Mouse (Mus musculus) liver, embryonic 13.5 days (tissue): ENCODE measurements around the gene Erp29. TPM values are rescaled to one million over a fixed set of nuclear protein-coding genes. Genes with fewer than 3 reads are reported as not detected.

Source experiments
- ATAC-seq: fragments of 200-750 bp; cut with Nextera tagmentation; 2 replicates; pipeline ENCODE4 v1.8.0; 2017; ENCODE audit warnings: low read depth, mild to moderate bottlenecking, moderate number of reproducible peaks, moderate library complexity
- DNase-seq: peaks from one replicate; pipeline ENCODE4 v3.0.0; 2022
- H3K27ac ChIP-seq: fragments of 300-500 bp; sonication (generic); 2 replicates; pipeline ENCODE4 v1.5.1; 2015; ENCODE audit warnings: moderate library complexity, mild to moderate bottlenecking, inconsistent platforms
- H3K27me3 ChIP-seq: fragments of 300-500 bp; sonication (generic); 2 replicates; pipeline ENCODE4 v1.6.1; 2015; ENCODE audit warnings: mild to moderate bottlenecking, inconsistent platforms
- H3K36me3 ChIP-seq: fragments of 300-500 bp; sonication (generic); 2 replicates; pipeline ENCODE4 v1.6.1; 2015; ENCODE audit warnings: mild to moderate bottlenecking, inconsistent platforms
- H3K4me1 ChIP-seq: fragments of 300-500 bp; sonication (generic); replicated peaks from 2 replicates; pipeline ENCODE4 v1.6.1; 2015; ENCODE audit warnings: inconsistent platforms
- H3K4me2 ChIP-seq: fragments of 300-500 bp; sonication (generic); 2 replicates; pipeline ENCODE4 v1.6.1; 2015; ENCODE audit warnings: inconsistent platforms, mild to moderate bottlenecking, moderate library complexity
- H3K4me3 ChIP-seq: fragments of 300-500 bp; sonication (generic); replicated peaks from 2 replicates; pipeline ENCODE4 v1.5.1; 2015; ENCODE audit warnings: mild to moderate bottlenecking, inconsistent platforms
- H3K9ac ChIP-seq: fragments of 300-500 bp; sonication (generic); 2 replicates; pipeline ENCODE4 v1.6.1; 2015; ENCODE audit warnings: mild to moderate bottlenecking, inconsistent platforms
- H3K9me3 ChIP-seq: fragments of 300-500 bp; sonication (generic); replicated peaks from 2 replicates; pipeline ENCODE4 v1.6.1; 2016; ENCODE audit warnings: inconsistent platforms
- WGBS: fragments of 180-500 bp; shearing (Covaris S2); methylation state at CpG from one replicate; pipeline ENCODE4 v1.1.7; 2015; ENCODE audit not compliant: insufficient replicate concordance; 5-methylcytosine and 5-hydroxymethylcytosine counted together
- polyA plus RNA-seq: library from polyadenylated mRNA; unstranded; fragments of >200 nt; fragmentation: Nextera tagmentation; extraction: Ambion mirVana; gene quantifications from 2 replicates; pipeline ENCODE4 v1.2.1, GENCODE M21; 2015

Gene Erp29
- polyA plus RNA-seq, 1 experiment from 2014 or later, result 102 TPM

DNA sequence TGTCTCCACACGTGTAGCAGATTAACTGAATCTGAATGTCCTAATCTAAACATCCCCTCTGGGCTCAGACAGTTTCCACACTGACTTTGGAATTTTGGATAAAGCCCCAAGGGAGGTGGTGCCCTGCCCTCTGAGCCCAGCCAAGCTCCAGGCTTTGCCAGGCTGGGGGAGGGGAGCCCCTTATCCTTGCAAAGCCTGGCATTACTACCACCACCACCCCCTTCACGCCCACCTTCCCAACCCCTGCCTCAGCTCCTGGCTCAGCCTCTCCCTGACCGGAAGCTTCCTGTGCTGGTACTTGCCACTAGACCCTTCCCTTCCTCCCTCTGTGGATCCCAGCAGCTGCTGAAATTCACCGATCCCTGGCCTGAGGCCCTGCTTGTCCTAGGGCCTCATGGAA, 65.2 kb downstream of the Erp29 start:
- Histone ChIP-seq H3K36me3 (no peaks in the 10 kb centered on the region), H3K27ac (no peak overlapping the region), H3K4me1 (peaks cover 41% of the 10 kb centered on the region), H3K4me3 (no peak overlapping the region), H3K9me3 (no peaks in the 10 kb centered on the region), H3K9ac (no peak overlapping the region), H3K4me2 (no peak overlapping the region), H3K27me3 (no peaks in the 10 kb centered on the region)
- DNase-seq (no peak), ATAC-seq (no peak)
- 66% methylated on average over 4 of the region's 4 CpGs for WGBS

DNA sequence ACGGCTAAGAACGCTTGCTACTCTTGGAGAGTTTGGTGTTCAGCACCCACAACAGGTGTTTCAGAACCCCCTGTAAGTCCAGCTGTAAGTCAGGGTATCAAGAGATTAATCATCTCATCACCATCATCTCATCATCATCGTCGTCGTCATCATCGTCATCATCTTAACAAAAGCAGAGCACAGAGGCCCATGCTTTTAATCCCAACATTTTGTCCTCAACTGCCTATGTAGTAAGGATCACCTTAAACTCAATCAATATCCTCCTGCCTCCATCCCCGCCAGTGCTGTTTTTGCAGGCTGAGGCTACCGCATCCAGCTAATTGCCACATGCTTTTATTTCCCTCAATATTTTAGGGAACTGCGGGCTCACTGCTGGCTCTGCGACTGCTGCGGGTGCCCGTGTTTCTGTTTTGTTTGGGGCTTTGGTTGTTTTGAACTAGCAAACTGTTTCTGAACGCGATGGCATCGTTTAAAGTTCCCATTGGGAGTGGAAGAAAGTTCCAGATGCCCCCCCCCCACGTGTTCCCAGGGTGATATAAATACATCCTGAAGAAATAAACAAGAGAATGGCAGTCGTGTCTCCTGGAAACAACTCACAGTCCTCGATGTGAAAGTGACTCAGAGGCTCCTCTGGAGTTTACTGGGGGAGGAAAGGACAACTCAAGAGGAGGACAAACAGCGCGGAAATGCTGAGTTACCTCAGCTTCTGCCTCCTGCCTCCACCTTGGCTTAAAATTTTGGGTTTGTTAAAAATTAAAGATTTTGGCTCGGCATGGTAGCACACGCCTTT, 66.0 kb downstream of the Erp29 start:
- DNase-seq, result no peak
- WGBS, result 32% methylated on average over 22 of the region's 22 CpGs
- no peak for ATAC-seq
- Histone ChIP-seq H3K9me3 (no peaks in the 10 kb centered on the region), H3K9ac (peak overlapping the region; percentile 87), H3K27me3 (no peaks in the 10 kb centered on the region), H3K36me3 (peaks cover 6% of the 10 kb centered on the region), H3K27ac (peak overlapping the region; percentile 95), H3K4me3 (peak overlapping the region; percentile 76), H3K4me1 (peaks cover 41% of the 10 kb centered on the region), H3K4me2 (peak overlapping the region; percentile 96)

DNA sequence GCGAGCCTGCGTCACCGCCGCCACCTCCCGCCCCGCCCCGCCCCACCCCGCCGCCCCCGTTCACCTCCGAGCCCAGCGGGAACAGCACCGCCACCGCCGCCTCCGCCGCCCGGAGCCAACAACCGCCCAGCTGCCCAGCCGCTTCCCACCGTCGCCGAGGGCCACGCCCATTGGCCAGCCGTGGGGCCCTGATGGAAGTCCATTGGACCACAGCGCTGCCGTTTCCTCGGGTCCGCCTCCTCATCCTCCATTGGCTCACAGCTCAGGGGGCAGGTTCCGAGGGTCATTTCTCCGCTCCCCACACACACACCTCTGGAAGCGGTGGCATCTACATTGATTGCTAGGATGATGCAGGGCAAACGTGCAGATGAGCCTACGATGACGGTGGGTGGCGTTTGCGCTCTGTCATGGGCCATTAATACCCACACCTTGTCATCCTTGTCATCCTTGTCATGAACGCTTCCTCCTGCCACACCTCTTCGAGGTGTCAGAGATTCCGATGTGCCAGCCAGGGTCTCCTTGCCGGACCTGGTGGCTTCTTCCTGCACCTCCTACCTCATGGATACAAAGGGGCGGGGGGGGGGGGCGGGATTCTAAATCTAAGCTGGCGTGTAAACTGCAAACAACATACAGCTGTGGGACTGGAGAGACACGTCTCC, 66.7 kb downstream of the Erp29 start, which contains the start of gene Trafd1:
Gene Trafd1 (minus strand): TSS at position 172 of the 659 bp plus-strand sequence.
- peak; percentile 91 for ATAC-seq
- H3K9ac ChIP-seq, result peak within 1 kb of the TSS; percentile 87
- H3K36me3 ChIP-seq, result peaks cover 13% of the 10 kb centered on the region
- no peaks in the 10 kb centered on the region for H3K9me3 ChIP-seq
- peak; percentile 94 for DNase-seq
- peaks cover 41% of the 10 kb centered on the region for H3K4me1 ChIP-seq
- no peaks in the 10 kb centered on the region for H3K27me3 ChIP-seq
- H3K4me3 ChIP-seq, result peak within 1 kb of the TSS; percentile 76
- H3K27ac ChIP-seq, result peak within 1 kb of the TSS; percentile 95
- WGBS, result 1% methylated on average over 37 of the region's 45 CpGs
- H3K4me2 ChIP-seq, result peak within 1 kb of the TSS; percentile 96

GRCm38 (mm10) chr5:121384757-121385460, 67.4 kb downstream of the Erp29 start:
- H3K4me2 ChIP-seq, result peak overlapping the region; percentile 96
- H3K4me1 ChIP-seq, result peaks cover 41% of the 10 kb centered on the region
- peak overlapping the region; percentile 87 for H3K9ac ChIP-seq
- DNase-seq (no peak), ATAC-seq (peak; percentile 44)
- WGBS, result 3% methylated on average over 34 of the region's 47 CpGs
- H3K9me3 ChIP-seq, result no peaks in the 10 kb centered on the region
- H3K36me3 ChIP-seq, result peaks cover 18% of the 10 kb centered on the region
- peak overlapping the region; percentile 76 for H3K4me3 ChIP-seq
- H3K27me3 ChIP-seq, result no peaks in the 10 kb centered on the region
- peak overlapping the region; percentile 95 for H3K27ac ChIP-seq

DNA sequence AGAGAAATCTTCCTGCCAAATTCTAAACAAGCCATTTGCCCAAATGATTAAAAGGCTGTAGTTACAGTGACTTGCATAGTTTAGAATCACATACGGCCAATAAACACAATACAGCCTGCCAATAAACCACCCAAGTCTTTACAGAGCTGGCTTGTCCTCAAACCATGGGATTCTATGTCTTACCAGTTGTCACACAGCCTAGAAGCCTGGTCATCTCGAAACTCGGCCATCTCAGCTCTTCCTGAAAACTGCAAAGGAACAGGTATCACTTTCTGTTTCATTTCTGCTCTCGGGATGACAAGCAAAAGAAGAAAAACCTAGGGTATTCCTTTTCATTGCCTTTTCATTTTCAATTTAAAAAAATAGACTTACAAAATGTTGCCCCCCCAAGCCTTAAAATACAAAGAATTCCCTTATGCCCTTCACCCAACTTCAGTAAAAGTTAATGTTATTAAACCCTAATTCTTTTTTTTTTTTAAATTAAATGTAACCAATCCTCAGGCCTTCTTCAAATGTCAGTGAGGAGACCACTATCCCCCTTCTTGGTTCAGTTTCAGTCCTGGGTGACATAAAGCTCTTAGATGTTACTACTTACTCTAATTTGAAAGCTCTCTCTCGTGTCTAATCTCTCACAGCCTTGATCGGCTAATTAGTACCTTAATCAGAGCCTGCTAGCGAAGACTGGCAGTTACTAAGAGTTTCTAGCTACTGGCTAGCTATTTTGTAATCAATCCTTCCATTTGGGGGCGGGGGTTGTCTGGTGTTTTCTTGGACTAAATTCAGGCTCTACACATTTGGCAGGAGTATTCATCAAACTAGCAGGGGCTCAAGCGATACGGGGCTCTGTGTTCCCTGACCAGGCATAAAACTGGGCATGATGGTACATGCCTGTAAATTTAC, 68.2 kb downstream of the Erp29 start:
- 61% methylated on average over 10 of the region's 10 CpGs for WGBS
- DNase-seq (no peak), ATAC-seq (no peak)
- H3K27me3 ChIP-seq, result no peaks in the 10 kb centered on the region
- peak overlapping the region; percentile 76 for H3K4me3 ChIP-seq
- H3K9me3 ChIP-seq, result no peaks in the 10 kb centered on the region
- H3K4me1 ChIP-seq, result peaks cover 41% of the 10 kb centered on the region
- H3K36me3 ChIP-seq, result peaks cover 24% of the 10 kb centered on the region
- peak overlapping the region; percentile 87 for H3K9ac ChIP-seq
- H3K27ac ChIP-seq, result peak overlapping the region; percentile 95
- peak overlapping the region; percentile 96 for H3K4me2 ChIP-seq

DNA sequence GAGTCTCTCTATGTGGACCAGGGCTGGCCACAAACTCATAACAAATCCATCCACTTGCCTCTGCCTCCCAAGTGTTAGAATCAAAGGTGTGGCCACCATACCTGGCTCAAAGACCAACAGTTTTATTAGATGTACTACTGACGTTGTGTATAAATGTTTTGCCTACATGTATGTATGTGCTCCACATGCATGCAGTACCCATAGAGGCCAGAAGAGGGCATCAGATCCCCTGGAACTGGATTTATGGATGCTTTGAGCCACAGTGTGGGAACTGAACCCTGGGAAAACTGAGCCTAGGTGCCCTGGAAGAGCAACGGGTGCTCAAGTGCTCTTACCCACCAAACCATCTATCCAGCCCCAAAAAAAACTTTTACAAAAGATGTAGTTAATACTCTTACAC, 71.6 kb downstream of the Erp29 start:
- no peak overlapping the region for H3K27ac ChIP-seq
- no peak for DNase-seq
- no peak overlapping the region for H3K4me2 ChIP-seq
- H3K9me3 ChIP-seq, result no peaks in the 10 kb centered on the region
- H3K9ac ChIP-seq, result no peak overlapping the region
- peaks cover 21% of the 10 kb centered on the region for H3K4me1 ChIP-seq
- no peak overlapping the region for H3K4me3 ChIP-seq
- H3K27me3 ChIP-seq, result no peaks in the 10 kb centered on the region
- peaks cover 50% of the 10 kb centered on the region for H3K36me3 ChIP-seq
- WGBS, result 84% methylated on average over 2 of the region's 2 CpGs
- ATAC-seq, result no peak

- 0 out of 2 replicates have a peak, but pooled peaks cover 7% of the 10 kb centered on the region for H3K4me1 ChIP-seq
- no peak overlapping the region for H3K4me2 ChIP-seq
- H3K9ac ChIP-seq, result no peak overlapping the region
- no peaks in the 10 kb centered on the region for H3K9me3 ChIP-seq
- ATAC-seq (no peak), DNase-seq (no peak)
- H3K27me3 ChIP-seq, result no peaks in the 10 kb centered on the region
- peaks cover 66% of the 10 kb centered on the region for H3K36me3 ChIP-seq
- no peak overlapping the region for H3K27ac ChIP-seq
- 89% methylated on average over 13 of the region's 13 CpGs for WGBS
- H3K4me3 ChIP-seq, result no peak overlapping the region
Observed at GRCm38 (mm10) chr5:121378678-121379256, 73.5 kb downstream of the Erp29 start.

Other genes starting within 250 kb of the Erp29 start
- gene Rpl6, start 248.0 kb downstream of the Erp29 start, polyA plus RNA-seq, result 556 and 610 TPM in 2 replicates
- gene Hectd4, start 232.3 kb downstream of the Erp29 start, polyA plus RNA-seq, result 6.9 and 7.6 TPM in 2 replicates
- 19.7 and 21.4 TPM in 2 replicates for gene Trafd1, start 66.9 kb downstream of the Erp29 start, polyA plus RNA-seq
- gene Naa25, start 54.6 kb downstream of the Erp29 start, polyA plus RNA-seq, result 32.8 and 37.7 TPM in 2 replicates
- 0.83 and 1.3 TPM in 2 replicates for gene Tmem116, start 613 bp downstream of the Erp29 start, polyA plus RNA-seq
- not detected in 2 replicates for gene Adam1b, start 50.9 kb upstream of the Erp29 start, polyA plus RNA-seq
- gene Adam1a, start 93.0 kb upstream of the Erp29 start, polyA plus RNA-seq, result 0.33 and 0.48 TPM in 2 replicates
- not detected in 2 replicates for gene Gm42878, start 93.0 kb upstream of the Erp29 start, polyA plus RNA-seq
- 27.4 and 29.1 TPM in 2 replicates for gene Mapkapk5, start 93.4 kb upstream of the Erp29 start, polyA plus RNA-seq
- gene Aldh2, start 141.3 kb upstream of the Erp29 start, polyA plus RNA-seq, result 123 and 138 TPM in 2 replicates
- gene Acad12, start 166.4 kb upstream of the Erp29 start, polyA plus RNA-seq, result 1.4 TPM in 2 replicates
- 2.0 and 2.4 TPM in 2 replicates for gene Acad10, start 208.0 kb upstream of the Erp29 start, polyA plus RNA-seq
- 23.9 and 25.5 TPM in 2 replicates for gene Brap, start 208.1 kb upstream of the Erp29 start, polyA plus RNA-seq